Mouse (Mus musculus): ENCODE data around the gene Slc3a1. TPM values are rescaled to one million over a fixed set of nuclear protein-coding genes. Genes with fewer than 3 reads are reported as not detected.

Slc3a1 gene
- total RNA-seq, 2 experiments from 2014 or later = 0.24 TPM; not detected in 1

Other genes starting within 250 kb of the Slc3a1 start
- gene Lrpprc, start 237.6 kb upstream of the Slc3a1 start, total RNA-seq (2021) = 10 to 100 TPM; 64.9 to 68.9 TPM
- gene Ppm1b, start 71.6 kb upstream of the Slc3a1 start, total RNA-seq (2021) = 100 to 1,000 TPM; 102 to 106 TPM
- gene Prepl, start 61.9 kb downstream of the Slc3a1 start, total RNA-seq (2021) = 100 to 1,000 TPM; 308 to 319 TPM
- 10 to 100 TPM; 11.8 to 12.5 TPM for gene Camkmt, start 62.2 kb downstream of the Slc3a1 start, total RNA-seq (2021)

All from left cerebral cortex, postnatal 10 days (tissue).